Mouse (Mus musculus) layer of hippocampus, adult 2 months (tissue): ENCODE measurements at regions not wholly inside any gene's neighbourhood (a gene's known extent, or its start where the extent isn't known, plus 50 kb on each side); places are given as distances from the start of the nearest gene placed in this dataset.

Experiments used
- DNase-seq, 2 experiments: peaks; one replicate each; pipeline ENCODE4 v3.0.0; 2022; ENCODE audit warnings: low spot score in 2 of 2
- H3K27ac ChIP-seq: fragments of 200-600 bp; 2 replicates; pipeline ENCODE4 v1.8.1; 2022
- H3K4me3 ChIP-seq: fragments of 200-600 bp; 2 replicates; pipeline ENCODE4 v1.8.1; 2022; ENCODE audit warnings: mild to moderate bottlenecking
- CTCF ChIP-seq: fragments of 200-600 bp; conservative IDR thresholded peaks from 2 replicates; pipeline ENCODE4 v1.8.1; 2022; ENCODE audit warnings: antibody characterized with exemption, mild to moderate bottlenecking, moderate library complexity

DNA sequence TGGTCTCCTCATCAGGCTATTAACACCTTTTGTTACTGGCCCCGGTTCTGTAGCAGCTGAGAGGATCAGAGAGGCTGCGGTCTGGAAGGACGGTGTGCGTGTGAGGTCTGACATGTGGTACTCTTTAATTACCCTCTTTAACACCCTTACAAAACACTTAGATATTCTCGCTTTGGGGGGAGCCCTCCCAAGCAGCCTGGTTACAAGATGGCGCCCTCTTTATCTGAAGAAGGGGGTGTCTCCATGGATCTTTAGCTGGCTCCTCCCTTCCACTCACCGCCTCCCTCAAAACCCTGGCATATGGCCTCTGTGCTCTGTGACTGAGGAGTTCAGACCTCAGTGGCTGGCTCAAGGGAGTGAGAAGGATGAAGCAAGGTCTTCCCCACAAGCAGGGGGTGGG lies 65.2 kb upstream of the Irx3 start:
- Histone ChIP-seq H3K27ac (no peak overlapping the region), H3K4me3 (no peak overlapping the region)
- no peak for DNase-seq
- TF ChIP-seq CTCF, result no peak

DNA sequence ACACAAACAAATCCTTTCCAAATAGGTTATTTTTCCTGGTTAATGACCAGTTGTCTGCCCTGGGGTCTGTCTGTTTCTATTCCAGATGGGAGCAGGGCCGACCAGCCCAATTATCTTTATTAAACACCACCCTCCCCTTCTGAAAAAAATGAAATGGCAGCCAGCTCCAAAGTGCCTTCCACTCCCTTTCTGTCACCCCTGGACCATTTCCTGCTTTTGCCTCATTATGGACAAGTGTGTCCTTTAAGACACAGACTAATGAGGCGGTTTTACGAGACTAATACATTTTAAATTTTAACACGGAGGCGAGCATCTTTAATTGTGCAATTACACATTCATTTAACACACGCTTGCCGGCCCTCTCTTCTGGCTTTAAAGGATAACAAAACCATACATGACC lies 64.2 kb upstream of the Irx3 start:
- Histone ChIP-seq H3K27ac (no peak overlapping the region), H3K4me3 (no peak overlapping the region)
- no peak for TF ChIP-seq CTCF
- DNase-seq, result no peak

DNA sequence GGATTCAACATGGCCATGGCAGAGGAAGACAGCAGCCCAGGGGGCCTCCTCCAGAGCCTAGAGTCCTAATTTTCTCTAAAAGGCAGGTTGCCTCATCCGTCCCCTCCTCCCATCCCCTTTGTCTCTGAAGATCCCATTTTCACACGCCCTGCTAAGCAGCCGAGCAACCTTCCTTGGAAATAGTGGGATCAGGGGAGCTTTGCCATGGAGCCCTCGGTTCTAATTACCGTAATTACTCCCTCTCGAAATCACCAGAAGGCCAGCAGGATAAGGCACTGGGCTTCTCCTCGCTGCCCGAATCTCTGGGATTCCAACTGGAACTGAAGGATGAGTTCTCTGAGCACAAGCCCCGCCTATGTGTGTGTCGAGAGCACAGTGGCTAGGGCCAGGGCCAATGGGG lies 63.5 kb upstream of the Irx3 start:
- H3K27ac ChIP-seq, result no peak overlapping the region
- DNase-seq, result no peak
- no peak for TF ChIP-seq CTCF
- no peak overlapping the region for H3K4me3 ChIP-seq

DNA sequence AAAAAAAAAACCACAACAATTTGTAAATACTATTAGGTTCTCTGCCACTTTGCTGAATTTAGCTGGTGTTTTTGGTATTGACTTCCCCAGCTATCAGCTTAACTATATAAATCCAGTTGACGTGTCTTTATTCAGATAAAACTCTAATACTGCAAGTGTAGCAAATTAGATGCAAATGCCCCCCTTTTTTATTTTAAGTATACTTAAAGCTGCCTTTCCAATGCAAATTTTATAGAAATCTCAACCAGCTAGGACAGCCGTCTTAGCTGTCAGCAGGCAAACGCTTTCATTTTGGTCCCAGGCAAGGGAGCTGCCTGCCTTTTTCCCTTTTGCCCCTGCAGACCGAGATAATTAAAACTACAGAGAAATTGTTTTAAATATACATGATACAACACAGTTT lies 61.6 kb upstream of the Irx3 start:
- Histone ChIP-seq H3K27ac (no peak overlapping the region), H3K4me3 (no peak overlapping the region)
- DNase-seq, result no peak
- TF ChIP-seq CTCF, result no peak

DNA sequence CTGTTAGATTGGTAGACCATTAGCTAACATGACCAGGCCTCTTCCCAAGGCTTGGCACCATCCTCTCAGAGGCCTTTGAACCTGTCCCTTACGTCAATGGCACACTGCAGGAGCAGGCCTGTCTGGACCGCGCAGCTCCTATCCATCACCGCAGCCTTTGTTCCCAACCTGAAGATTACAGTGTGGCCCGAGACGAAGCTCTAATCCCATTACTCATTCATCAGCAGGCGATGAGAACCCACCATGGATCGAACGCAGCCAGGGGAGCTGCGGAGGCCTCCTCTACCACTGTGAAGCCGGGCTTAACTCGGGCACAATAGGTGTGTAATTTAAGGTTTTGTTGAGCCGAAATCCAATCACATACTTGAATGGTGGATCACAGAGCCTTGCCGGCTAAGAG lies 54.0 kb upstream of the Irx3 start:
- DNase-seq, result no peak
- TF ChIP-seq CTCF, result no peak
- no peak overlapping the region for H3K4me3 ChIP-seq
- H3K27ac ChIP-seq, result no peak overlapping the region

DNA sequence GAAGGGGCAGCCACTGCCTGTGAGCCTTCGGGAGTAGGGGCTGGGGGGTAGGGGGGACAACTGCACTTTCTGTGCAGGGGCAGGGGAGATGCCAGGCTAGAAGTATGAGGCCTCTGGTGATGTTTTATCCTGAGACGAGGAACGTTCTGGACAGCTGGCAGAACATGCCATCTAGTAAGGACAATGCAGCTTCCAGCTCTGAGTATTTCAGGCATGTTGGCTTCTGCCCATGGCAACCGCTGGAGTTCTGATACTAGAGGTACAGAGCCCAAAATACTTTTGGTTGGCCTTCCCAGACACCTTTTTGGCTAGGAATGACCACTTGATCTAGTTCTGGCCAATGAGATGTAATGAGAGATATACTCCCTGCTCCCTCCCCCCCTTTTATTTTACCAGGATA lies 52.5 kb upstream of the Irx3 start:
- no peak for TF ChIP-seq CTCF
- no peak overlapping the region for H3K4me3 ChIP-seq
- H3K27ac ChIP-seq, result no peak overlapping the region
- DNase-seq, result no peak

DNA sequence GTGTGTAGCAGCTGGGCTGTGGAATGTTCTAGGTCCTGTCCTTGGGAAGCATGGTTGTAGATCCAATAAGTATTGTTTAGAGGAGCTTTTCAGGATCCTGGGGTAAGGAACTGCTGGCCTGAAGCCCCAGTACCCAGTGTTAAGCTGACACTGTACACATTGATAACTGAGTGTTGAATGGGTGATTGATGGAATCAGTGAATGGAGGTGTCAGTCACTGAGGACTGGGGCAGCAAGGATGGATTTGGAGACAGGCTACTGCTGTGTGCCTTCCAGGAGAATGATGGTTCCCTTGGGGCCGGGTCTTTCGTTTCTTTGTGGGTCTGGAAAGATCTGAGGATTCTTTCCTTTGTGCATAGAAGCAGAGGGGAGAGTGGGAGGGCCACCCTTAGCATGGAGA lies 51.9 kb upstream of the Irx3 start:
- TF ChIP-seq CTCF, result no peak
- no peak overlapping the region for H3K27ac ChIP-seq
- no peak for DNase-seq
- H3K4me3 ChIP-seq, result no peak overlapping the region

DNA sequence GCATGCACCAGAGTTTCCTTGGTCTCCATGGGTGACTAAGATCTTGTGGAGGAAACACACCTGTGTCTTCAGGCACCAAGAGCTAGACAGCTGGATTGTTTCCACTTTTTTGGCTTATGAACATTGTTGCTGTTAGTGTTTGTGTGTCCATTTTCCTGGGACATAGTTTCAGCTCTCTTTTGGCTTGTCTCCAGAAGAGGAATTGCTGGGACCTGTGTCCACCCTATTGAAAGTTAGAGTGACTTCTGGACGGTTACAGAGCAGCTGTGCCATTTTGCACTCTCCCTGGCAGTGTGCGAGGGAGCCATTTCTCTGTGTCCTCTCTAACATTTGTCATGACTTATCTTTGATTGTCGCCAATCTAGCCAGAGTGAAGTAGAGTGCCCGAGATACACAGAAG lies 51.5 kb upstream of the Irx3 start:
- no peak overlapping the region for H3K27ac ChIP-seq
- no peak for DNase-seq
- no peak for TF ChIP-seq CTCF
- no peak overlapping the region for H3K4me3 ChIP-seq
